Mouse (Mus musculus) spleen, adult 2 months (tissue): Measurements from ENCODE around the gene Ppef2.

ENCODE experiments used
- CTCF ChIP-seq: fragments of 200-500 bp; IDR thresholded peaks from 2 replicates; pipeline ENCODE4 v1.5.1; 2011; ENCODE audit warnings: mild to moderate bottlenecking, inconsistent platforms; ENCODE audit not compliant: insufficient read depth, insufficient read length, insufficient replicate concordance; ENCODE audit errors: extremely low read depth
- POLR2A ChIP-seq: fragments of 200-500 bp; IDR thresholded peaks from 2 replicates; pipeline ENCODE4 v1.6.1; 2011; ENCODE audit warnings: low read depth, low read length, inconsistent platforms

GRCm38 (mm10) chr5:92228776-92229175 lies 27.3 kb downstream of the Ppef2 start:
- TF ChIP-seq CTCF (no peak), POLR2A (no peak)
